Mouse (Mus musculus) adipocyte (in vitro differentiated cells): ENCODE results near the gene Slc22a14.
A peak's percentile ranks its signal among the peaks of the same experiment; 100 is the strongest.

Experiments
- DNase-seq: peaks from one replicate; pipeline ENCODE4 v3.0.0-alpha.2; 2016; ENCODE audit warnings: low spot score

Gene Slc22a14

DNA sequence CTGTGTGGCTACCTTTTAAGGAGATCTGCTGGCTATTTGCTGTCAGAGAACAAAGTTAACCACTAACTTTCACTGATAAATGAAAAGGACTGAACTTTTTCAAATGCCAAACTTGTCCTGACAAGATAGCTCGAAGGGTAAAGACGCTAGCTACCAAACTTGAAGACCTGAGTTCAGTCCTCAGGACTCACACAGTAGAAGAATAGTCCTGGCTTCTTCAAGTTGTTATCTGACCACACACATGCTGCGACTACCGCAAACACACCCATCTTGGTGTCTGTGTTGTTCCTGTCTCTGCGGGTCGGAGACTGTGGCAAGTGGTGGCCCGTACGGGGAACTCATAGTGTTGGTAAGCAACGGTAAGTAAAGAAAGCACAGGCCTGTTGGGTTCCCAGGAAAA is 161.7 kb downstream of the Slc22a14 start:
- DNase-seq = no peak

DNA sequence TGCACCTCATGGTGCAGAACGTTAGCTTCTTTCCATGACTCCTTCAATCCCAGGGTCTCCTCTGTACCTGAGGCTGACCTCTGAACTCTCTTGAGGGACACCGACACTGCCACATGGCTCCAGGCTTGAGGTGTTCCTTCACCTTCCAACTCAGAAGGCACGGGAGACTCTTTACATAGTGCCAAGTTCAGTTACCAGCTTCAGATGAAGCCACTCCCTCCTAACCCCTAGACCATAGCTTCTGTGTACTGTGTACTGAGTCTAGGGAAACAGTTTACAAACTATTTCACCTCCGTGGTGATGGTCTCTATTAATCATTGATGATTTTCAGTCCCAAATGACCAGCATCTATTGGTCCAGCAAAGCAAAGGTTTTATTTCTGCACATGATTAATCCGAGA is 163.7 kb downstream of the Slc22a14 start:
- no peak for DNase-seq

DNA sequence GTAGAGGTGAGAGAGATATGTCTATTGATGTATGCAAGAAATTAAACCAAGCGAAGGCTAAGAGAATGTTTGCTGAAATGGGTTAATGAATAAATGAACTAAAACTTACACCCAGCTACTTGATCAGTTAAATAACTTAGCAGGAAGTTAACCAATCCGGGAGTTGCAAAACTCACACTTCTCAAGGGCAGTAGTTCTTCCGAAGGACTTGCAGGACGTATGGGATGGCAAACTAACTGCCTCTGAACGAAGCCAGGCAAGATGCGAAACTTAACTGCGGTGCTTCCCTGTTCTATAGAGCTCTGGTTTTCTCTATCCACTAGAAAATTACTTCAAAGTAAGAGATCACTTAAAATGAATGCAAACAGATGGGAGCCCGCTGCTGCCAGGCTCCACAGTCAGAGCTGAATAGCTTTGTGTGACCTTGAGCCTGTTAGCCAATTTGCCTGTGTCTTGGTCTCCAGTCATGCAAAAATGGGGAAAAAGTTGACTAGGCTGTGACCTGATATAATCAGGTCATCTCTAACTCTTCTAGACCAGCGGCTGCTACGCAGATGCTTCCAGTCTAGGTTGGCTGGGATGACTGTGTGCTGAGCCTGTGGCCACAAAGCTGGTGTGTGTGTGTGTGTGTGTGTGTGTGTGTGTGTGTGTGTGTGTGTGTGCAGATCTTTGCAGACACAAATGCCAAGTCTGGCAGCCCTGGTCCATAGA is 166.0 kb downstream of the Slc22a14 start:
- DNase-seq = no peak

DNA sequence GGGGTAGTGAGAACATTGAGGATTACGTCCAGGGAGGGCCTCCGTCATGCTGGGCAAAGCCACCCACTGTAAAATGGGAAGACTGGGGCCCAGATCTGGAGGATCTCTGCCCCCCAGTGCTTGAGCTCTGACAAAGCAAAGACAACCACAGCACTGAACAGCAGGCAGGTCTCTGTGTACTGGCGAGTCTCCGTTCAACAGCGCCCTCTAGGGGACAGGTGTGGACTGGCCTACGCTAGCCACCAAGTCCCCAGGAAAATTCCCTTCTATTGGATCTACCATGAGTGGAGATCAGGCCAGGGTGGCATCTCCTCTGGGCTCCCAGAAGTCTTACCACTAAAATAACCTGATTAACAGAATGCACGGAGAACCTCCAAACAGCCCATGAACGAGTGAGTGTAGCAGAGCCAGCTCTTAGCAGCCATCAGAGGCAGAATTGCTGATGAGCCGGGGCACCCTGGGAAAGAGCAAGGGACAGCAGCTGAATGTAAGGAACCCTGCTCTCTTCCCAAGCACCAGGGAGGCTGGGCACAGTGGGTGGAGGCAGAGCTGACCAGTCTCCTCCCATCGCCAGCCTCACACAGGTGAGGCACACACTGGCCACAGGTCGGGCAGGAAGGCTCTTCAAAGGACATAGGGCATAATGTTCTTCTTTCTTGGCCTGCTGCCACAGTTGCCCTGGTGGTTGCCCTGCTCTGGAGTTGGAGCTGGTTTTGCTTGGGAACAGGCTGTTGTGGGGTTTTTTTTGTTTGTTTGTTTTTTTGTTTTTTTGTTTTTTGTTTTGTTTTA is 173.0 kb downstream of the Slc22a14 start:
- DNase-seq = no peak

DNA sequence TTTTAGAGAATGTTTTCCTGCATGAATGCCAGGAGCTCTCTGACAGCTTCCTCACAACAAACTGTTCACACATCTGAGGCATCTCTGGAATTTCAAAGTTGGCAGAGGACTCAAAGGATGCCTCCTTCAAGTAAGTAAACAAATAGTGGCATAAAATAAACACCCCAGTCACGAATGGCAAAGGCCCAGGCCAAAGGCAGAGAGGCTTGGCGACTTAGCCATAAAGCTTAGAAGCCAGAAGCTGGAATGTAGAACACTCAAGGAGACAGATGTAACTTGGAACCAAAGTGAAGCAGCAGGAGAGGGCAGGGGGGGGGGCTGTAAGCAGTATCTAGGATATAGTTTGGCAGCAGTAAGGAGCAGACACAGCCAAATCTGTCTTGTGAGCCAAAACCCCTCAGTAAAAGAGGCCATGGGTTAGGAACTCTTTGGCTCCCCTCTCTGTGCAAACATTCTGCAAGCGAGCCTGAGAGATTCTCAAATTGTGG is 184.1 kb downstream of the Slc22a14 start:
- DNase-seq = peak; percentile 90

DNA sequence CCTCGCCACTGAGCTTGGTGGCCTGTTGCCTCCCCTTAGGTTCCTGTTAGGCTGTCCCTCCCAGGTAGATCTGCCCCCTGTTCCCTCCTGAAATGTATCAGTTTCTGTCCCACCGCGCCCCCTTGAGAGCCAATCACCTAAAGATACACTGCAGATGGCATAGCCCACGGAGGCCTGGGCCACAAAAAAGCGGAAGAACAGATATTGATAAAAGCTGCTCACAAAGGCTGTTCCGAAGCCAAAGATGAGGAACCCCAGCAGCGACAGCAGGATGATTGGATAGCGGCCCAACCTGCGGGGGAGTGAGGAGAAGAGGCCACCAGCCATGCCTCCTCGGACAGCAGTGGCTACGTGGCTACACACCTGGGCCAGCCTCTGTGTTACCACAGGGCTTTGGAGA is 186.1 kb downstream of the Slc22a14 start:
- no peak for DNase-seq

DNA sequence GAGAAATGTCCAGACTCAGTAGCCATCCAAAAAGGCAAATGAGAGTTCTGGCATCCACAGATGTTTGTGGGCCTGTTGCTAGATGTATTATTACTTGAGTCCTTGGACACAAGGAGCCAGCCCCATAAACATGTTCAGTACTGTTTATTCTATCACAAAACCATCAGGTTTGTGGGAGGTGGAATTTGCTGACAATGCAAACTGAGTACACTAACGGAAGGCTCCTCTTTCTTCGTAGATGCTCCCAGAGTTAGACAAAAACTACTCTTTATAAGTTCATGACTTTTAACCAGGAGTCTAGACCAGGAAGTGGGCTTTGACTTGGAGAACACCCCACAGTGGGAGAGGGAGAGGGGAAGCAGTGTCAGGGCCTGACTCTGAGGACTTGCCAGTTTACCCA is 197.7 kb downstream of the Slc22a14 start:
- no peak for DNase-seq

DNA sequence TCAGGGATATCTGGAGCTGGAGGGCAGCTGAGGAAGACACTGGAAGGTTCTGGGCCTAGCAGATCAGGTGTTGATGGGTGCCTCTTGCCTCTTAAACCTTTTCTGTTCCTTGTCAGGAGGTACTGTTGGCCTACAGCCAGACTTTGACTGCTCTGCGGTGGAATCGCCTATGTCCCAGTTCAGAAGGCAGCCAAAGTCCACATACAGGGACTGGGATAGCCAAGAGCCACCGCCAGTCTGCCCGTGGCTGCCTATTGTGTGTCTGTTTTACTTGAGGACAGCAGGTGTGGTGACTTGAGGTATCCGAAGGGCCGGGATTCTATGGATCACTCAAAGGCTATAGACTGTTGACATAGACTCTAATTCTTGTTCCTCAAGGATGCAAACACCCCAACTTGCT is 199.8 kb downstream of the Slc22a14 start:
- peak; percentile 62 for DNase-seq

DNA sequence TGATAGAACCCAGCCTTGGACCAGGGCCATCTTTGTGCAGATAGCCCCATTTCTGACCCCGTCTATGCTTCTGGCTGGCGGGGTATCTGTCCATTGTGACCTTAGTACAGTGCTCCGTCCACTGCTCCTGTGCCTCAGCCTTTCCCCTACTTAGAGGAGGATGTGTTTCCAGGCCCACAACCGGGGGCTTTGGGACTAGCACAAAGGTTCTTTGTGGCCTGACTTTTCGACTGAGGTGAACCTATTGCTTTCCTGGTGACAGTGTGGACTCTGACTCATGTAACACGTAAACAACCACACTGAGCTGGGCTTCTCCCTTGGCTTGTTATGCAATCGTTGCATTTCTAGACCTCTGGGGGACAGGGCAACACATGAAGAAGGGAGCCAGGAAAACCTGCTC is 200.6 kb downstream of the Slc22a14 start:
- DNase-seq = peak; percentile 69

DNA sequence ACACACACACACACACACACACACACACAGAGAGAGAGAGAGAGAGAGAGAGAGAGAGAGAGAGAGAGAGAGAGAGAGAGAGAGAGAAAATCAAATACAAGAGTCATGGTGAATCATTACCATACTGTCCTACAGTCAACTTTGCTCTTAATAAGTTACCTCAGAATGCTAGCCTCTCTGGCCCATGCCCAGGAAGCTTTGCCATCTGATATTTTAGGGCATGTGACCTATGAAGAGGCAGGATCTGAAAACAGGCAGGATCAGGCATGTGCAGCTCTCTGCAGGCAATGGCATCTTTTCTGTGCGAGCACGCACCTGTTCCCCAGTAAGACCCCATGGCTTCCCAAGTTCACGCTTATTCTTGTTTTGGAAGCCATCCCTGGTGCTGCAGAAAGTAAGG is 204.7 kb downstream of the Slc22a14 start:
- DNase-seq = peak; percentile 78

DNA sequence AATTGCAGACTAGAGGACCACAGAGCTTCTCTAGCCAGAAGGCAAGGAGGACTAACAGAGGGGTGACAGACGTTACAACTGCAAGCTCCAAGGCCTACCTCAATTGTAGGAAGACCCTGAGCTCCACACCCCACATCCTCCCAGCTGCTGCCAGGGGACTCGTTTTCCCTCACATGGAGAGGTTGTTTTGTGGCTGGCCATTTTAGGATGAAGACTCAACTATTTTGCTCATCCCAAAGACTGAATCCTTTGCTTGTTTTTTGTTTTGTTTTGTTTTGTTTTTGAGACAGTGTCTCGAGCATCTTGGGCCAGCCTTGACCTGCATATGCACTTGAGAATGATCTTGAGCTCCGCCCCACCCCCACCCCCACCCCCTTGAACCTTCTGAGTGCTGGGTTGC is 206.5 kb downstream of the Slc22a14 start, which contains the start of gene Gm47289:
Gene Gm47289, plus strand, starts transcription at position 301 of the 400 bp plus-strand sequence.
- DNase-seq = no peak

DNA sequence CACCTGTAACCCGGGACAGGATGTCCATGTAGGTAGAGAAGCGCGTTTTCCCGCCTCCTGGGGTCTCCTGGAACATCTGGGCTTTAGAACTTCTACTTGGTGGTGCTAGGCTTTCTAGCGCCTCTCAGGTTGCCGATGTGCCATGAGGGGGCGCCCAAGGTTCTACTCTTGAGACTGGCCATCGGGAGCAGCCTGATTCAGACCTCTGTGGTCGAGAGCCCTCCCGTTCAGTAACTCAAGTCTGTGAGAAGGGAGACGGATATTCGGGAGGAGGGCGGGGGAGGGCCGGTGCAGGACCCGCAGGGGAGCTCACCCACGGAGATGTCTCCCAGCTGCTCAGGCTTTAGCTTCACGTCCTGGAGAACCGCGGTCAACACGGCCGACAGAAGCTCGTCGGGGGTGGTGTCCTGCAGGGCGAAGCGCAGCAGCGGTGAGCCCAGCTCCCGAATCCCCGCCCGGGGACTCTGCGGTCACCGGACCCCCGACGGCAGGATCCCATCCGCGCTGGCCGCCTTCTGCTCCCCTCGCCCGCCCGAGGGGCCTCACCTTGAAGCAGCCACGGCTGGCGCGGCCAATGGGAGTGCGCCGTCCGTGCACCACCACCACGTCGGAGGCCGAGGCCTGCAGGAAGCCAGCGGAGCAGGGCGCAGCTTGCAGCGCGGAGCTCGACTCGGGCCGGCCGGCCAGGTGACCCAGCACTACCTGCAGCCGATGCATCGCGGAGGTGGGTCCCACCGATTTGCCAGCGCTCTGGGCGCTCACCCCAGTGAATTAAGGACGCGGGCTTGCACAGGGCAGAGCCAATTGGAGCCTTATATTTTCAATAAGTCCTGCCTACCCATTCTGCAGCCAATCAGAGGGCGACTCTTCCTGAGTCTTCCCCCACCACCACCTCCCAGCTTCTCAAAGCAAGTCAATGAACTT is 208.8 kb downstream of the Slc22a14 start, which contains the start of gene Acaa1b:
Gene Acaa1b, minus strand, starts transcription at position 816 of the 924 bp plus-strand sequence.
- DNase-seq = peak; percentile 78

DNA sequence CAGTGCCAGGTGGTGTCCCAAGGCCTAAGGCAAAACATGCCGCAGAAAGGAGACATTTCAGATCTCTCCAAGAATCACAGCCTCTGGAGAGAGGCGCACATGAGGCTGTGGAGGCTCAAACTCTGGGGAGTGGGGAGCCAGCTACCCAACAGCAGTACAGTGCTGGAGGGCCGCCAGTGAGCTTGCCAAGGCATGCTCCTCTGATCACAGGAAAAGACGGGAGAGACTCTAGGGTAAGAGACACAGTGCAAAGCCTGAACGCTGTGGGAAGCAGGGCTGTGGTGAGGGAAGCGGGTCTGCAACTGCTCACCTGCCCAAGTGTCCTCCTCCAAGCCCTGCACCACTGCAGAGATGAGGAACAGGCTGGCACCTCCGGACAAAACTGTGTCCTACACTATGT is 209.5 kb downstream of the Slc22a14 start:
- DNase-seq = peak; percentile 49

DNA sequence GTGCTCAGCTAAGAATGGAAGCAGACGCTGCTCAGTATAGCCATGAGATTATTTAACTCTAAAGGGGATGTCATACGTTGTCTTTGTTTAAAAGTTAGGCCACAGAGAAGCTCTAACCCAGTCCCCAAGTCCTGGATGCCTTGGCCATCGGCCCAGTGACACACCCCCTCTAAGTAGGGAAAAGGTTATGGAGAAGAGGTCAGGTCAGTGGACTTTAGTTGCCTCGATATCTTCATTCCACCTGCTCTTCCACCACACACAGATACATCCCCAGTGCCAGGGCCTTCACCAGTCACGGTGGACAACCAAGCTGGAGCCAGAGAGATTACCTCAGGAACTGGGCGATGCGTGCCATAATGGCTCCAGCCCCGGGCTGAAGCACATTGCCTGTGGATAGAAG is 209.9 kb downstream of the Slc22a14 start:
- peak; percentile 29 for DNase-seq

DNA sequence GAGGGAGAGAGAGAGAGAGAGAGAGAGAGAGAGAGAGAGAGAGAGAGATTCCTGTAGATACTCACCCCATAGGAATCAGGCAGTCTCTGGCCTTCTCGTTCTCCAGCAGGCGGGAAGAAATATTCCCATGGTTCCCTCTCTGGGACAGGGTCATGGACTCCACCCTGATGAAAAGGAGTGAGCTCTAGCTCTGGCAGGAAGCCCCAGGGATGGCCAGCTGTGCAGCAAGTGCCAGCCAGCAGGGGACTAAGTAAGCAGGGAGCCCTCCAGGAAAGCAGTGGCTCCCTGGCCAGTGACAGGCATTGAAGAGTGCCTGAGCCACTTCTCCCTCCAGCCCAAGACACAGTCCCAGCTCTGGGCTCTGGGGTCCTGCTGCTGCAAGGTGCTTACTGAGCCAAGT is 213.6 kb downstream of the Slc22a14 start:
- peak; percentile 60 for DNase-seq

DNA sequence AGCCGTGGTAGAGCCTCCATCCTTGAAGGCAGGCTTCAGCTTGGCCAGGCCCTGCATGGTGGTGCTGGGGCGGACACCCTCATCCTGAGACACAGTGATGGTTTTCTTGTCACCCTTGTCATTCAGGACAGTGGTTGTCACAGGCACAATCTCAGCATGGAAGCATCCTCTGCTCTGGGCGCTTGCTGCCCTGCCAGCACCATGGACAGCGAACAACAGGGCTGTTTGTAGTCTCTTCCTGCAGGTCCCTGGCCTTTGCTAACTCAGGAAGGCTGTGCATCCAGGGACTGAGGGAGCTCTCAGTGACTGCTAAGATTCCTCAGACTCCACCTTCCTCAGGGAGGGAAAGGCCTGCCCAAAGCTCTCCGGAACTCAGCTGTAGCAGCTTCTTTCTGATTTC is 215.8 kb downstream of the Slc22a14 start:
- DNase-seq = peak; percentile 58

DNA sequence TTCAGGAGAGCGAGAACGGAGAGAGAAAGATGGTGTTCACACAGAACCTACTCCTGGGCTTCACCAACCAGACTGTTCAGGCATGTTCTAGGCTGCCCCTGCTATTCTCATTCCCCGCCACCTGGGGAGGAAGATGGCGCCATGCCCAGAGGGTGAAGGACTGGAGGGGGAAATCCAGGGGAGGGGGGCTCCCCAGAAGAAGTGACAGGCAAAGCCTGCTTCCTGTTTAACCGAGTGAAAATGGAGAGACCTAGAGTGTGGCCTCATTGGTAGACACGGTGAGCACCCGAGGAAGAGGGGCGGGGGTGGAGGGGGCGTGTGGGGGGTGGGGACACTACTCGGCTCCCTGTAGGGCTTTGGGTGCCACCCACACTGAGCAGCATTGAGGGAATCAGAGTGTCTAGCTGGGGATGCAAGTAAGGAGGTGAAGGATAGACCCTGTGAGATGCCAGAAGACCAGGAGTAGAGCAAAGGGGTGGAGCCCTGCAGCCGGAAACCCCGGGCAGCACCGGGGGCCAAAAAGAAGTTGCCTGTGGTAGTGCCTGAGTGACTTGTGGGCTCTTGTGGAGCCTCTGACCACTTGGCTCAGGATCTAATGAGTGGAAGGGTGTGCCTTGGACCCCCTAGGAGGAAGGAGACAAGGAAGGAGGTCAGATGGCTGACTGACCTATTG is 219.1 kb downstream of the Slc22a14 start:
- no peak for DNase-seq

DNA sequence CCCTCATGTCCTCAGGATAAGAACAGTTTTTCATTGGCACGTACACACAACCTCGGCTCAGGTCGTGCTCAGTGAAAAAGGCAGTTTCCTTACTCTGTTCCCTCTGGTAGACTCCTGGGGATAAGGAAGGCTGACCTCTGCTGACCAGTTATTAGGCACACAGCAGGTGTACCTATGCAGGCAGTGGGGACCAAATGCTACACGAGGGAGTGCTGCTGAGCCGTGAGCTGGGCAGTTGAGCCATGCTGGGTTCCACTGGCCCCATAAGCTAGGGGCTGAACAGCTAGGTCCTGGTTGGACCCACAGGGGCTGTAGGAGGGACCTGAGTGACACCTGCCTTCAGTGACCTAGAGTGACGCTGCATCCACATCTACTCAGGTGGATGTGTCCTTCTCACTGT is 219.7 kb downstream of the Slc22a14 start:
- DNase-seq = no peak

DNA sequence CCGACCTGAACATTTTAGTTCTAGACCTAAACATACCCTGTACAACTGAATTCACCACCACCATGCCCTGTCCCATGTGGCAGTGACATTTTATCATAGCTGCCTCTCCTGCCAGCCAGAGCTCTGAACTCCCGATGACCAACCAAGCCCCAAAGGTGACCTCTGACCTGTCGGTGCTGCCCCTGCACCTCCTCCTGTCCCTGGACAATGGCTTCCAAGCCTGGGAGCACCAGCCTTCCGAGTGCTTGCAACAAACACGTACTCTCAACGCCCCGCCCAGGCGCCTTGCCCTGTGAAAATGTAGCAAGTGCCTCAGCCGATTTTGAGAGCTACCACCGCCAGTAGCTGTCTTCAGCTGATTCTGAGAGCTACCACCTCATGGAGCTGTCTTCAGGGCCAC is 220.2 kb downstream of the Slc22a14 start:
- no peak for DNase-seq

DNA sequence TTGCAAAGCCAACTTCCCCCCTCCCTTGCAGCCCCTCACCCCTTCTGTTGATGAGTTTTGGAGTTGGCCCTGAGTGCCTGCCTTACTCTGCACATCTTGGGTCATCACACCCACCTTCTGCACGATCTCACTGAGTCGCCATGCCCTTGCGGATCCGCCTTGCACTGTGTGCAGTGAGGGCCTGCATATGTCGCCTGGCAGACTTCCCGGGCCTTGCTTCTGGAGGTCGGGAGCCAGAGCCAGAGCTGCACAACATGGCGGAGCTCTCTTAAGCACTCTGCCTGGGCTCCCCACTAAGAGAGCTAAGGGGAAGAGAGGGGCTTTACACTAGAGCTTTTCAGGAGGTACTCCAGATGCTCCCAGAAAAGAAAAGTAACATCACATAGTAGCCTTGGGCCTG is 220.7 kb downstream of the Slc22a14 start:
- no peak for DNase-seq

DNA sequence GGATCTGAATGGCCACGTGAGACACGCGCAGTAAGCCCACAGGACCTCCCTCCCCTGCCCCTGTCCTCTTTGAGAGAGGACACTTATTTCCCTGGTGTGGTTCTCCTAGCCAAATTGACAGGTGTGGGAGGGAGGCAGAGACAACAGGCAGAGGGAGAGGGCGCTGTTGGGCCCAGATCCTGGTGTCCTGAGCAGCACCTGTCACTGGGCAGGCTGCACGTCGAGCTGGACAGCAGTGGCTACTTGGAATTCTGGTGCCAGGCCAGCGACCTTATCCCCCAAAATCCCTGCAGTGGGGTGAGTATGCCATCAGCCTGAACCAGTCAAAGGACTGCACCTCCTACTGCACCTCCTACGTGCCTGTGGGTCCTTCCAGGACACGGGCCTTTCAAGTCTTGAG is 222.0 kb downstream of the Slc22a14 start:
- DNase-seq = no peak

DNA sequence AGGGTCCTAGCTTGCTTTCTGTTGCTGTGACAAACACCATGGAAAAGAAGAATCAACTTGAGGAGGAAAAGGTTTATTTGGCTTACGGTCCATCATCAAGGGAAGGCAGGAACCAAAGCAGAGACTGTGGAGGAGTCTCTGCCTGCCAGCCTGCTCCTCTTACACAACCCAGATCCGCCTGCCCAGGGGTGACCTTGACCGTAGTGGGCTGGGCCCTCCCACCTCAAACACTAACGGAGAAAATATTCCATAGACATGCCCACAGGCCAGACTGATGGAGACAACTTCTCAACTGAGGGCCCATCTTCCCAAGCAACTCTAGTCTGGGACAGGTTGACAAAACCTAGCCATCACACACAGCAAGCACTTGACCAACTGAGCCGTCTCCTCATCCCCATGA is 223.3 kb downstream of the Slc22a14 start:
- no peak for DNase-seq
